In genomic region chr6:148354509-148355474, GRCm38 (mm10) we compare ENCODE assay signal across 7 mouse cellular contexts.
DNase-seq lines count a peak whose midpoint lies in the region; ATAC-seq lines count a peak whose summit lies in the region.

No protein-coding gene starts in this region.

- H3K9ac ChIP-seq in forebrain, embryonic 16.5 days (replicated peaks; ENCODE audit: low read depth, low read length): peak overlapping the region; percentile 45
- peak overlapping the region; percentile 69 for H3K9ac ChIP-seq in hindbrain, embryonic 13.5 days

- peak overlapping the region; percentile 48 for H3K4me2 ChIP-seq in forebrain, embryonic 16.5 days (ENCODE audit: low read length)
- peak overlapping the region; percentile 59 for H3K4me2 ChIP-seq in hindbrain, embryonic 13.5 days

- no peaks in the 10 kb centered on the region for H3K36me3 ChIP-seq in forebrain, embryonic 16.5 days (ENCODE audit: control insufficient read depth, insufficient read depth)
- peaks cover 11% of the 10 kb centered on the region for H3K36me3 ChIP-seq in hindbrain, embryonic 13.5 days

- H3K27ac ChIP-seq in forebrain, embryonic 16.5 days (ENCODE audit: low read length): no peak overlapping the region
- H3K27ac ChIP-seq in hindbrain, embryonic 13.5 days: peak overlapping the region; percentile 27; the same call in 1 of the 2 replicates

- H3K9me3 ChIP-seq in forebrain, embryonic 16.5 days (ENCODE audit: control insufficient read depth, low read length): 0 out of 2 replicates have a peak, but pooled peaks cover 2% of the 10 kb centered on the region
- 0 out of 2 replicates have a peak, but pooled peaks cover 6% of the 10 kb centered on the region for H3K9me3 ChIP-seq in hindbrain, embryonic 13.5 days

- 43% methylated on average over 85 of the region's 85 CpGs for WGBS in forebrain, embryonic 16.5 days
- WGBS in hindbrain, embryonic 13.5 days: 30% methylated on average over 85 of the region's 85 CpGs

- ATAC-seq in forebrain, embryonic 16.5 days: peak; percentile 85
- ATAC-seq in hindbrain, embryonic 13.5 days (ENCODE audit: low FRiP score): peak; percentile 91
- peak; percentile 47 for ATAC-seq in megakaryocyte-erythroid progenitor cell, adult 5-6 weeks (replicated peaks; ENCODE audit: low FRiP score, low TSS enrichment, poor library complexity, severe bottlenecking)

- H3K4me1 ChIP-seq in forebrain, embryonic 16.5 days (replicated peaks; ENCODE audit: control insufficient read depth, insufficient read depth, low read length): peaks cover 3% of the 10 kb centered on the region
- H3K4me1 ChIP-seq in hindbrain, embryonic 13.5 days (replicated peaks): peaks cover 10% of the 10 kb centered on the region; the same call in 1 of the 2 replicates

- no peaks in the 10 kb centered on the region for H3K27me3 ChIP-seq in forebrain, embryonic 16.5 days (replicated peaks; ENCODE audit: control insufficient read depth, insufficient read depth, low read length)
- H3K27me3 ChIP-seq in hindbrain, embryonic 13.5 days: no peaks in the 10 kb centered on the region

- H3K4me3 ChIP-seq in forebrain, embryonic 16.5 days (replicated peaks; ENCODE audit: low read length): peak overlapping the region; percentile 45
- peak overlapping the region; percentile 51 for H3K4me3 ChIP-seq in hindbrain, embryonic 13.5 days

- DNase-seq in adrenal gland, postnatal 10 days: peak; percentile 79
- DNase-seq in cerebellum, adult 8-10 months: peak; percentile 23
- DNase-seq in layer of hippocampus, postnatal 36 days: peak; percentile 19 to 44
- DNase-seq in spleen, postnatal 36 days (ENCODE audit: low spot score in 2 of 2): peak; percentile 2 to 17

Comparison
In these comparisons a context has a peak if more than half of its experiments do, and no peak if none do; other contexts are left out.
1. DNase-seq: peak in every context shown above with its lines; median percentile 79 in adrenal gland, postnatal 10 days; 32 in layer of hippocampus, postnatal 36 days; 23 in cerebellum, adult 8-10 months; 10 in spleen, postnatal 36 days.